Mouse (Mus musculus) lung, embryonic 14.5 days (tissue): ENCODE data around the gene Zup1. TPM values are rescaled to one million over a fixed set of nuclear protein-coding genes. Genes with fewer than 3 reads are reported as not detected.

Source experiments
- ATAC-seq: fragments of 200-750 bp; cut with Nextera tagmentation; 2 replicates; pipeline ENCODE4 v1.8.0; 2017; ENCODE audit warnings: mild to moderate bottlenecking, moderate TSS enrichment, moderate library complexity; ENCODE audit not compliant: insufficient read depth
- DNase-seq: peaks from one replicate; pipeline ENCODE4 v3.0.0-alpha.2; 2015
- H3K27ac ChIP-seq: fragments of 300-500 bp; sonication (generic); 2 replicates; pipeline ENCODE4 v1.5.1; 2014; ENCODE audit warnings: low read depth, mild to moderate bottlenecking, moderate library complexity
- H3K27me3 ChIP-seq: fragments of 300-500 bp; sonication (generic); 2 replicates; pipeline ENCODE4 v1.6.1; 2014; ENCODE audit warnings: low read length, control low read depth; ENCODE audit not compliant: insufficient read depth
- H3K36me3 ChIP-seq: fragments of 300-500 bp; sonication (generic); 2 replicates; pipeline ENCODE4 v1.6.1; 2014; ENCODE audit warnings: control low read depth; ENCODE audit not compliant: insufficient read depth
- H3K4me1 ChIP-seq: fragments of 300-500 bp; sonication (generic); 2 replicates; pipeline ENCODE4 v1.6.1; 2014; ENCODE audit warnings: antibody characterized with exemption, control low read depth; ENCODE audit not compliant: insufficient read depth
- H3K4me2 ChIP-seq: fragments of 300-500 bp; sonication (generic); 2 replicates; pipeline ENCODE4 v1.6.1; 2014; ENCODE audit warnings: mild to moderate bottlenecking
- H3K4me3 ChIP-seq: fragments of 300-500 bp; sonication (generic); 2 replicates; pipeline ENCODE4 v1.5.1; 2014; ENCODE audit warnings: low read depth, low read length
- H3K9ac ChIP-seq: fragments of 300-500 bp; sonication (generic); 2 replicates; pipeline ENCODE4 v1.6.1; 2014
- H3K9me3 ChIP-seq: fragments of 300-500 bp; sonication (generic); 2 replicates; pipeline ENCODE4 v1.6.1; 2016; ENCODE audit warnings: low read depth, low read length, control low read depth
- CTCF ChIP-seq: IDR thresholded peaks from 2 replicates; pipeline ENCODE4 v1.5.1; 2016; ENCODE audit warnings: antibody characterized with exemption, low read depth
- WGBS: fragments of 180-500 bp; shearing (Covaris S2); extraction: QIAGEN DNeasy Blood & Tissue Kit; methylation state at CpG from one replicate; pipeline ENCODE4 v1.1.7; 2014; 5-methylcytosine and 5-hydroxymethylcytosine counted together
- polyA plus RNA-seq: library from polyadenylated mRNA; unstranded; fragments of >200 nt; fragmentation: Nextera tagmentation; extraction: Ambion mirVana; gene quantifications from 2 replicates; pipeline ENCODE4 v1.2.1, GENCODE M21; 2014

Zup1 gene
- polyA plus RNA-seq, 1 experiment from 2014 or later = 20.8 TPM

- no peak overlapping the region for H3K4me2 ChIP-seq
- no peaks in the 10 kb centered on the region for H3K27me3 ChIP-seq
- H3K4me3 ChIP-seq = no peak overlapping the region
- no peak for TF ChIP-seq CTCF
- 9% methylated on average over 1 of the region's 1 CpGs for WGBS
- H3K9ac ChIP-seq = no peak overlapping the region
- no peaks in the 10 kb centered on the region for H3K36me3 ChIP-seq
- H3K27ac ChIP-seq = no peak overlapping the region
- no peaks in the 10 kb centered on the region for H3K9me3 ChIP-seq
- ATAC-seq = no peak
- no peaks in the 10 kb centered on the region for H3K4me1 ChIP-seq
- DNase-seq = no peak
Measured at GRCm38 (mm10) chr10:33870441-33870840, 80.6 kb downstream of the Zup1 start.

Other genes starting within 250 kb of the Zup1 start
- gene Sult3a2, start 164.6 kb downstream of the Zup1 start, polyA plus RNA-seq = not detected in 2 replicates
- gene Sult3a1, start 93.5 kb downstream of the Zup1 start, polyA plus RNA-seq = not detected in 2 replicates
- gene Rsph4a, start 46.2 kb downstream of the Zup1 start, polyA plus RNA-seq = 0.09 and 0.32 TPM in 2 replicates
- gene Rwdd1, start 68.4 kb upstream of the Zup1 start, polyA plus RNA-seq = 136 and 142 TPM in 2 replicates
- gene Trappc3l, start 86.3 kb upstream of the Zup1 start, polyA plus RNA-seq = not detected in 2 replicates
- not detected in 2 replicates for gene Calhm4, start 93.0 kb upstream of the Zup1 start, polyA plus RNA-seq
- gene Calhm5, start 145.2 kb upstream of the Zup1 start, polyA plus RNA-seq = 0.70 and 0.96 TPM in 2 replicates
- gene Calhm6, start 176.7 kb upstream of the Zup1 start, polyA plus RNA-seq = 1.2 and 1.5 TPM in 2 replicates